Mouse (Mus musculus) embryonic facial prominence, embryonic 12.5 days (tissue): Measurements from ENCODE around the gene Dcaf11. TPM values are rescaled to one million over a fixed set of nuclear protein-coding genes. Genes with fewer than 3 reads are reported as not detected.

ENCODE experiments used
- ATAC-seq: fragments of 200-750 bp; cut with Nextera tagmentation; 2 replicates; pipeline ENCODE4 v1.8.0; 2017; ENCODE audit not compliant: insufficient number of reproducible peaks, insufficient read depth, low FRiP score, low TSS enrichment
- H3K27ac ChIP-seq: fragments of 300-500 bp; sonication (generic); 2 replicates; pipeline ENCODE4 v1.5.1; 2016; ENCODE audit warnings: mild to moderate bottlenecking
- H3K27me3 ChIP-seq: fragments of 300-500 bp; sonication (generic); 2 replicates; pipeline ENCODE4 v1.6.1; 2016; ENCODE audit warnings: mild to moderate bottlenecking, moderate library complexity
- H3K36me3 ChIP-seq: fragments of 300-500 bp; sonication (generic); 2 replicates; pipeline ENCODE4 v1.6.1; 2016; ENCODE audit warnings: mild to moderate bottlenecking
- H3K4me1 ChIP-seq: fragments of 300-500 bp; sonication (generic); 2 replicates; pipeline ENCODE4 v1.6.1; 2016
- H3K4me2 ChIP-seq: fragments of 300-500 bp; sonication (generic); replicated peaks from 2 replicates; pipeline ENCODE4 v1.6.1; 2016; ENCODE audit warnings: mild to moderate bottlenecking, moderate library complexity
- H3K4me3 ChIP-seq: fragments of 300-500 bp; sonication (generic); 2 replicates; pipeline ENCODE4 v1.5.1; 2016; ENCODE audit warnings: mild to moderate bottlenecking
- H3K9ac ChIP-seq: fragments of 300-500 bp; sonication (generic); 2 replicates; pipeline ENCODE4 v1.6.1; 2016; ENCODE audit warnings: mild to moderate bottlenecking, moderate library complexity
- H3K9me3 ChIP-seq: fragments of 300-500 bp; sonication (generic); 2 replicates; pipeline ENCODE4 v1.6.1; 2016; ENCODE audit warnings: mild to moderate bottlenecking, moderate library complexity
- WGBS: fragments of 180-500 bp; shearing (Covaris S2); methylation state at CpG from one replicate; pipeline ENCODE4 v1.1.7; 2016; 5-methylcytosine and 5-hydroxymethylcytosine counted together
- polyA plus RNA-seq: library from polyadenylated mRNA; unstranded; fragments of >200 nt; fragmentation: Nextera tagmentation; extraction: Ambion mirVana; gene quantifications from 2 replicates; pipeline ENCODE4 v1.2.1, GENCODE M21; 2016

The Dcaf11 gene
- 71.3 and 78.4 TPM in 2 replicates for polyA plus RNA-seq

DNA sequence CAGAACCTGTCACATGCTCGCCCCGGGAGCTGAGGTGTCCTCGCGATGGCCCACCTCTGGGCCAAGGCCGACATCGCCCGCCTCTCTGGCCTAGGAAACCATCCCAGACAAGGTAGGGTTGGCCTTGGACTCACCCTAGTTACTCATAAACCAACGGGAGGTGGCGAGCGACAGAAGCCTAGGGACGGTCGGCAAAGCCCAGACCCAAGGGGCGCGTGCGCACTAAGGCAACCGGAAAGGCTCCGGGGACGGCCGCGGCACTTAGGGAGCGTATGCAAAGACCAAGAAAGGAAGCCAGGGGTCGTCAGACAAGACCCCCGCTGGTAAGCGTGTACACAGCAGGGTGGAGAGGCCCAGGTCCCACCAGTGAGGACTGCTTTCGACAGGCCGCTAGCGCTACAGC, at the start of gene Dcaf11:
Gene Dcaf11 (plus strand): TSS at position 208 of the 403 bp plus-strand sequence.
- H3K27me3 ChIP-seq, result no peaks in the 10 kb centered on the region
- H3K27ac ChIP-seq, result peak within 1 kb of the TSS; percentile 95
- H3K9me3 ChIP-seq, result no peaks in the 10 kb centered on the region
- peak within 1 kb of the TSS; percentile 80 for H3K9ac ChIP-seq
- peak; percentile 85 for ATAC-seq
- peaks cover 16% of the 10 kb centered on the region for H3K36me3 ChIP-seq
- WGBS, result under 1% methylated on average over 27 of the region's 27 CpGs
- H3K4me1 ChIP-seq, result peaks cover 18% of the 10 kb centered on the region
- H3K4me3 ChIP-seq, result peak within 1 kb of the TSS; percentile 67
- H3K4me2 ChIP-seq, result peak within 1 kb of the TSS; percentile 70

GRCm38 (mm10) chr14:55510125-55510731, 49.6 kb upstream of the Dcaf11 start, which contains the start of gene Cpne6:
Gene Cpne6 (plus strand): TSS chr14:55510445.
- WGBS, result 70% methylated on average over 22 of the region's 22 CpGs
- Histone ChIP-seq H3K36me3 (no peaks in the 10 kb centered on the region), H3K27ac (no peak within 1 kb of the TSS), H3K4me2 (no peak within 1 kb of the TSS), H3K9me3 (no peaks in the 10 kb centered on the region), H3K4me3 (no peak within 1 kb of the TSS), H3K27me3 (peaks cover 20% of the 10 kb centered on the region), H3K4me1 (peaks cover 4% of the 10 kb centered on the region; the same call in 1 of the 2 replicates), H3K9ac (no peak within 1 kb of the TSS)
- ATAC-seq, result no peak; the same call in 1 of the 2 replicates

DNA sequence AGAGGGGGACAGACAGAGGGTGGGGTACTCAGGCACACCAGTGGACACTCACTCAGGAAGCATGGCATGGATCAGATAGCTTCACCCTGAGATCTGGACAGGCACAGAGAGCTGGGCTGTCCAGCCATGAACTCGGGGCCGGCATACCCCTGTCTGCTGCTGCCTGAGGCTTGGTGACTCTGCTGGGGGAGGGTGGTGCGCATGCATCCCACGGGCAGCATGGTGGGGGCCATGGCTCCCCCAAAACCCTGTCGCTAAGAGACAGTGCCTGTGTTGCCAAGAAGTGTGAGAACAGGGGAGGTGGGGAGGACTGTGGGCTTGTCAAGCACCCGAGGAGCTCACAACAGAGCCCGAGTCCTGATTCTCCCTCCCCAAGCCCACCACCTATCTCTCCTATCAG, 48.8 kb upstream of the Dcaf11 start:
- Histone ChIP-seq H3K36me3 (no peaks in the 10 kb centered on the region), H3K4me3 (no peak overlapping the region), H3K27ac (no peak overlapping the region), H3K9me3 (no peaks in the 10 kb centered on the region), H3K9ac (no peak overlapping the region), H3K4me1 (peaks cover 4% of the 10 kb centered on the region; the same call in 1 of the 2 replicates), H3K4me2 (no peak overlapping the region), H3K27me3 (peaks cover 20% of the 10 kb centered on the region)
- 60% methylated on average over 7 of the region's 7 CpGs for WGBS
- 0 out of 2 replicates have a peak, but pooled peaks have one; percentile 38 for ATAC-seq

GRCm38 (mm10) chr14:55513927-55514326, 45.9 kb upstream of the Dcaf11 start:
- Histone ChIP-seq H3K9ac (no peak overlapping the region), H3K36me3 (no peaks in the 10 kb centered on the region), H3K9me3 (no peaks in the 10 kb centered on the region), H3K4me1 (peaks cover 4% of the 10 kb centered on the region; the same call in 1 of the 2 replicates), H3K27me3 (peaks cover 23% of the 10 kb centered on the region), H3K4me3 (no peak overlapping the region), H3K4me2 (no peak overlapping the region), H3K27ac (no peak overlapping the region)
- ATAC-seq, result no peak
- WGBS, result 64% methylated on average over 10 of the region's 10 CpGs

DNA sequence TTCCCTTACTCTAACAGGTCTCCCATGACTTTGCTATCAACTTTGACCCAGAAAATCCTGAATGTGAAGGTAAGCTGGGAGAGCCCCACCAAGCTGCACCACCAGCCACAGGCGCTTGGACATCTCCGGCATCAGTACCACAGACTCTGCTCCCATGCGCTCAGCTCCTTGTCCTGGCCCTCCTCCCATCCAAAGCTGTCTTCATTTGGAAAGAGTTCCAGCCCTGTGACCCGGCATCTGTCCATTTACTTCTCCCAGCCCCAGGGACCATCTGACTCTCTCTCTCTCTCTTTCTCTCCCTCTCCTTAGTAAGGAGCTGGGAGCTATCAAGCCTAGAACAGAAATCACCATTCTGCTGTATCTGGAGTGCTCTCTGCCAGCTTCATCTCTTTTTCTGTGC, 44.0 kb upstream of the Dcaf11 start:
- no peak for ATAC-seq
- H3K9me3 ChIP-seq, result no peaks in the 10 kb centered on the region

GRCm38 (mm10) chr14:55518897-55519296, 40.9 kb upstream of the Dcaf11 start:
- no peaks in the 10 kb centered on the region for H3K9me3 ChIP-seq
- H3K27ac ChIP-seq, result no peak overlapping the region
- peaks cover 5% of the 10 kb centered on the region; the same call in 1 of the 2 replicates for H3K4me1 ChIP-seq
- 50% methylated on average over 2 of the region's 2 CpGs for WGBS
- H3K4me2 ChIP-seq, result no peak overlapping the region
- no peaks in the 10 kb centered on the region for H3K36me3 ChIP-seq
- no peak overlapping the region for H3K9ac ChIP-seq
- no peak for ATAC-seq
- peaks cover 46% of the 10 kb centered on the region for H3K27me3 ChIP-seq
- H3K4me3 ChIP-seq, result no peak overlapping the region

More for the DNA sequence above, 44.0 kb upstream of the Dcaf11 start:
- no peak overlapping the region for H3K27ac ChIP-seq
- no peak overlapping the region for H3K4me2 ChIP-seq
- WGBS, result 80% methylated on average over 4 of the region's 4 CpGs
- no peaks in the 10 kb centered on the region for H3K36me3 ChIP-seq
- peaks cover 1% of the 10 kb centered on the region; the same call in 1 of the 2 replicates for H3K4me1 ChIP-seq
- peaks cover 35% of the 10 kb centered on the region for H3K27me3 ChIP-seq
- H3K9ac ChIP-seq, result no peak overlapping the region
- no peak overlapping the region for H3K4me3 ChIP-seq

DNA sequence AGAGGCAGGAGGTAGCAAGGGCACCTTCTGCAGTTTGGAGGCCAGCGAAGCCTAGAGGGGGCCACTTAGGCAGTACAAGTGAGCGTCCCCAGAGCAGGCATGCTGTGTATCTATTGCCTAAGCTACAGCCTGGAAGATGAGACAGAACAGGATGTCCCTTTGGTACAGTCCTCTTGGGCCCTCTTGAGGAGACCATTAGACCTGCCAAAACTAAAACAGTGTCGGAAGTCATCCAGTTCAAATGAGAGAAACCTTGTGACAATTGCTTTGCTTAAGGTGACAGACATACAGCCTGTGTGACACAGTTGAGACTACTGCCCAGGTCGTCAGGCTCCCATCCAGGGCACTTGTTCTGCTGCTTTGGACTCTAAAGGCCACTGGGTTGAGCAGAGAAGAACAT, 40.2 kb upstream of the Dcaf11 start:
- WGBS, result 58% methylated on average over 4 of the region's 4 CpGs
- H3K4me1 ChIP-seq, result peaks cover 5% of the 10 kb centered on the region; the same call in 1 of the 2 replicates
- no peak overlapping the region for H3K27ac ChIP-seq
- no peak overlapping the region for H3K9ac ChIP-seq
- H3K27me3 ChIP-seq, result peaks cover 46% of the 10 kb centered on the region
- H3K4me2 ChIP-seq, result no peak overlapping the region
- no peaks in the 10 kb centered on the region for H3K36me3 ChIP-seq
- ATAC-seq, result no peak
- H3K9me3 ChIP-seq, result no peaks in the 10 kb centered on the region
- H3K4me3 ChIP-seq, result no peak overlapping the region

GRCm38 (mm10) chr14:55520451-55521361, 39.1 kb upstream of the Dcaf11 start:
- no peaks in the 10 kb centered on the region for H3K36me3 ChIP-seq
- H3K4me3 ChIP-seq, result peak overlapping the region; percentile 44
- under 1% methylated on average over 61 of the region's 61 CpGs for WGBS
- peak overlapping the region; percentile 53 for H3K9ac ChIP-seq
- peaks cover 46% of the 10 kb centered on the region for H3K27me3 ChIP-seq
- H3K4me1 ChIP-seq, result peaks cover 5% of the 10 kb centered on the region; the same call in 1 of the 2 replicates
- no peak for ATAC-seq
- no peaks in the 10 kb centered on the region for H3K9me3 ChIP-seq
- no peak overlapping the region for H3K27ac ChIP-seq
- H3K4me2 ChIP-seq, result peak overlapping the region; percentile 93

- H3K4me3 ChIP-seq, result no peak overlapping the region
- H3K27me3 ChIP-seq, result peaks cover 41% of the 10 kb centered on the region
- H3K9me3 ChIP-seq, result no peaks in the 10 kb centered on the region
- peaks cover 5% of the 10 kb centered on the region; the same call in 1 of the 2 replicates for H3K4me1 ChIP-seq
- no peak overlapping the region for H3K4me2 ChIP-seq
- no peak overlapping the region for H3K9ac ChIP-seq
- no peaks in the 10 kb centered on the region for H3K36me3 ChIP-seq
- 62% methylated on average over 4 of the region's 4 CpGs for WGBS
- no peak overlapping the region for H3K27ac ChIP-seq
- no peak for ATAC-seq
These were observed 35.7 kb upstream of the Dcaf11 start for GRCm38 (mm10) chr14:55524062-55524461.

- no peak within 1 kb of the TSS for H3K27ac ChIP-seq
- H3K4me2 ChIP-seq, result no peak within 1 kb of the TSS
- no peaks in the 10 kb centered on the region for H3K36me3 ChIP-seq
- WGBS, result 41% methylated on average over 8 of the region's 8 CpGs
- no peaks in the 10 kb centered on the region for H3K9me3 ChIP-seq
- H3K9ac ChIP-seq, result no peak within 1 kb of the TSS
- H3K4me3 ChIP-seq, result no peak within 1 kb of the TSS
- H3K27me3 ChIP-seq, result peaks cover 37% of the 10 kb centered on the region
- H3K4me1 ChIP-seq, result peaks cover 5% of the 10 kb centered on the region; the same call in 1 of the 2 replicates
- no peak for ATAC-seq
These were observed 35.0 kb upstream of the Dcaf11 start, which contains the start of gene Nrl for GRCm38 (mm10) chr14:55524785-55525184. Gene Nrl (minus strand): TSS chr14:55524981.

DNA sequence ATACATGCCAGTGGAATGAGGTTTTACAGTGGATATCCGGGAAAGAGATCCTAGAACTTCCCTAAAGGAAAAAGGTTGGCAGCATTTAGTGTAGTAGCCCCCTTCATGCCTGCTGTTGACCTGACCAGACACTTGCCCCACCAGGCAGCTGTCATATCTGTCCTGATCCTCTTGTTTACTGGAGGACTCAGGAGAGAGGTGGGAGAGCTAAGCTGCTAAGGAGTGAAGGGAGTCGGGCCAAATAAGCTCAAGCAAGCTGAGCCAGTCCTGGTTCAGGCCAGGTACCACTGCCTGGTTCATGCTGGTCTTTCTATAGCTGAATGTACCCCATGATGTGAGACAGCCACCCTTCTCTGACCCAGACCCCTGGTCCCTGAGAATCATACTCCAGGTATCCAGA, 33.1 kb upstream of the Dcaf11 start:
- no peaks in the 10 kb centered on the region for H3K4me1 ChIP-seq
- no peak for ATAC-seq
- H3K27me3 ChIP-seq, result peaks cover 18% of the 10 kb centered on the region
- no peak overlapping the region for H3K4me3 ChIP-seq
- H3K9ac ChIP-seq, result no peak overlapping the region
- H3K27ac ChIP-seq, result no peak overlapping the region
- no peaks in the 10 kb centered on the region for H3K9me3 ChIP-seq
- H3K4me2 ChIP-seq, result no peak overlapping the region
- H3K36me3 ChIP-seq, result no peaks in the 10 kb centered on the region
- WGBS, result 78% methylated on average over 2 of the region's 2 CpGs
